9 mouse cellular contexts compared by ENCODE assay signal in genomic region chr11:119186989-119187799, GRCm38 (mm10). TPM values are rescaled to one million over a fixed set of nuclear protein-coding genes. Genes with fewer than 3 reads are reported as not detected.
DNase-seq lines count a peak whose midpoint lies in the region; ATAC-seq lines count a peak whose summit lies in the region.
"Had no signal": no experiment of that assay in that cellular context is flagged by ENCODE, and none has a peak within 500 bp of the region (broad histone marks: within the 10 kb centered on the region; RNA-seq: fewer than 3 reads in every experiment).

No protein-coding gene starts in this region.

- ATAC-seq in forebrain, embryonic 16.5 days, result 0 out of 2 replicates have a peak, but pooled peaks have one; percentile 34
- peak; percentile 22; the same call in 1 of the 2 replicates for ATAC-seq in hindbrain, embryonic 14.5 days (ENCODE audit: low FRiP score)

- peak; percentile 40 for DNase-seq in gastrocnemius, adult 18-20 months (ENCODE audit: low spot score)
- DNase-seq in gastrocnemius, postnatal 25 days, result no peak
- peak; percentile 72 to 74 for DNase-seq in cerebellum, adult 18-20 months
- peak; percentile 77 for DNase-seq in hindbrain, embryonic 14.5 days (ENCODE audit: low spot score)
- DNase-seq in left cerebral cortex, adult 8-10 months (ENCODE audit: low spot score in 2 of 2), result peak; percentile 34 to 53
- peak; percentile 86 for DNase-seq in mesoderm, embryonic 11.5 days (ENCODE audit: low read depth, low spot score)
- peak; percentile 31 to 36 for DNase-seq in right cerebral cortex, postnatal 36 days (ENCODE audit: low spot score in 2 of 2)

- H3K4me3 ChIP-seq in forebrain, embryonic 16.5 days (replicated peaks; ENCODE audit: low read length), result no peak overlapping the region
- no peak overlapping the region for H3K4me3 ChIP-seq in hindbrain, embryonic 14.5 days (replicated peaks; ENCODE audit: low read length)

- H3K4me2 ChIP-seq in forebrain, embryonic 16.5 days (ENCODE audit: low read length), result no peak overlapping the region
- H3K4me2 ChIP-seq in hindbrain, embryonic 14.5 days (replicated peaks), result no peak overlapping the region

- peaks cover 41% of the 10 kb centered on the region for H3K4me1 ChIP-seq in forebrain, embryonic 16.5 days (replicated peaks; ENCODE audit: control insufficient read depth, insufficient read depth, low read length)
- peaks cover 50% of the 10 kb centered on the region for H3K4me1 ChIP-seq in hindbrain, embryonic 14.5 days (replicated peaks; ENCODE audit: control insufficient read depth, insufficient read depth, low read length)

- no peaks in the 10 kb centered on the region for H3K36me3 ChIP-seq in forebrain, embryonic 16.5 days (ENCODE audit: control insufficient read depth, insufficient read depth)
- no peaks in the 10 kb centered on the region for H3K36me3 ChIP-seq in hindbrain, embryonic 14.5 days (replicated peaks; ENCODE audit: control insufficient read depth, insufficient read depth)
- H3K36me3 ChIP-seq: G1E had no signal

- 47% methylated on average over 25 of the region's 25 CpGs for WGBS in forebrain, embryonic 16.5 days
- 46% methylated on average over 25 of the region's 25 CpGs for WGBS in hindbrain, embryonic 14.5 days

- no peaks in the 10 kb centered on the region for H3K27me3 ChIP-seq in forebrain, embryonic 16.5 days (replicated peaks; ENCODE audit: control insufficient read depth, insufficient read depth, low read length)
- no peaks in the 10 kb centered on the region for H3K27me3 ChIP-seq in hindbrain, embryonic 14.5 days (ENCODE audit: control insufficient read depth, insufficient read depth, low read length)

- no peak overlapping the region for H3K27ac ChIP-seq in forebrain, embryonic 16.5 days (ENCODE audit: low read length)
- H3K27ac ChIP-seq in hindbrain, embryonic 14.5 days, result 0 out of 2 replicates have a peak overlapping the region, but pooled peaks have one; percentile 21

- H3K9me3 ChIP-seq in forebrain, embryonic 16.5 days (ENCODE audit: control insufficient read depth, low read length), result no peaks in the 10 kb centered on the region
- H3K9me3 ChIP-seq in hindbrain, embryonic 14.5 days (ENCODE audit: control insufficient read depth, low read length), result no peaks in the 10 kb centered on the region

- H3K9ac ChIP-seq in forebrain, embryonic 16.5 days (replicated peaks; ENCODE audit: low read depth, low read length), result no peak overlapping the region
- H3K9ac ChIP-seq in hindbrain, embryonic 14.5 days, result no peak overlapping the region; the same call in 1 of the 2 replicates

RNA-seq across cellular contexts. Expression of gene Tbc1d16, which starts 41.1 kb away (rescaled TPM):
- 10 to 100 TPM; 29.7 to 29.9 TPM for total RNA-seq in gastrocnemius, adult 18-20 months (2021)
- total RNA-seq in gastrocnemius, postnatal 25 days (2021), result 10 to 100 TPM; 16.1 to 20.9 TPM
- 52.3 and 54.6 TPM in 2 replicates for polyA plus RNA-seq in forebrain, embryonic 16.5 days (2015; fragmentation: Nextera tagmentation; extraction: Ambion mirVana)
- 39.3 and 41.2 TPM in 2 replicates for polyA plus RNA-seq in hindbrain, embryonic 14.5 days (2014; fragmentation: Nextera tagmentation; extraction: Ambion mirVana)
- total RNA-seq in left cerebral cortex, adult 8-10 months (2022), result 10 to 100 TPM; 32.9 to 39.8 (median 35.6) TPM
- polyA plus RNA-seq: G1E had no signal

RNA-seq across cellular contexts. Expression of gene Ccdc40, which starts 41.2 kb away (rescaled TPM):
- under 1 TPM in 1 of 2 experiments, not detected in 1; 0.26 TPM for total RNA-seq in gastrocnemius, adult 18-20 months (2021)
- total RNA-seq in gastrocnemius, postnatal 25 days (2021), result under 1 TPM in 1 of 2 experiments, not detected in 1; 0.41 TPM
- polyA plus RNA-seq in forebrain, embryonic 16.5 days (2015; fragmentation: Nextera tagmentation; extraction: Ambion mirVana), result 11.5 and 14.1 TPM in 2 replicates
- 12.0 and 14.1 TPM in 2 replicates for polyA plus RNA-seq in hindbrain, embryonic 14.5 days (2014; fragmentation: Nextera tagmentation; extraction: Ambion mirVana)
- 1 to 10 TPM; 1.1 to 3.2 (median 1.7) TPM for total RNA-seq in left cerebral cortex, adult 8-10 months (2022)
- polyA plus RNA-seq: G1E had no signal
